Mouse (Mus musculus): ENCODE measurements around the gene H2-DMb2. TPM values are rescaled to one million over a fixed set of nuclear protein-coding genes. Genes with fewer than 3 reads are reported as not detected.

H2-DMb2 gene
- total and polyA plus RNA-seq, 3 experiments: 0.77 to 1.5 TPM; not detected in 1

- no peak overlapping the region for H3K4me3 ChIP-seq (ENCODE audit: control insufficient read depth in 1 of 2, insufficient read depth in 1 of 2, low read depth in 2 of 2, low read length in 2 of 2)
- no peak overlapping the region for H3K27ac ChIP-seq (ENCODE audit: control insufficient read depth, low read depth, low read length)
- H3K36me3 ChIP-seq (ENCODE audit: control insufficient read depth in 1 of 2, insufficient read depth in 2 of 2, low read length in 2 of 2): peaks cover 0 to 3% of the 10 kb centered on the region in 2 experiments; a peak in 2 of 4 replicates
- DNase-seq (ENCODE audit: low read depth, low spot score): no peak
- 0 out of 4 replicates have a peak, but pooled peaks cover 0 to 3% of the 10 kb centered on the region in 2 experiments for H3K4me1 ChIP-seq (ENCODE audit: control insufficient read depth in 1 of 2, insufficient read depth in 2 of 2, low read length in 2 of 2)
- no peaks in the 10 kb centered on the region for H3K79me2 ChIP-seq (ENCODE audit: control insufficient read depth, insufficient read depth, low read length, poor library complexity)
- H3K27me3 ChIP-seq (ENCODE audit: control insufficient read depth in 1 of 2, insufficient read depth in 2 of 2, low read length in 2 of 2): no peaks in the 10 kb centered on the region
- H3K9me3 ChIP-seq (replicated peaks; ENCODE audit: insufficient read depth, low read length): no peaks in the 10 kb centered on the region
- no peak overlapping the region for H3K9ac ChIP-seq (ENCODE audit: control insufficient read depth, low read depth, low read length, poor library complexity, severe bottlenecking)
- TF ChIP-seq ZC3H11A (IDR thresholded peaks at IDR 0.05; ENCODE audit: low read depth, low read length) (no peak), ZMIZ1 (IDR thresholded peaks at IDR 0.05; ENCODE audit: low read depth, low read length) (no peak), ELF1 (IDR thresholded peaks at IDR 0.05; ENCODE audit: low read depth, low read length) (no peak), GABPA (IDR thresholded peaks at IDR 0.05; ENCODE audit: low read depth, low read length) (no peak), NELFE (IDR thresholded peaks at IDR 0.05; ENCODE audit: low read depth, low read length) (no peak), SIN3A (IDR thresholded peaks at IDR 0.05; ENCODE audit: low read length) (no peak), UBTF (IDR thresholded peaks at IDR 0.05; ENCODE audit: borderline replicate concordance, insufficient read depth, low read depth, low read length) (no peak), MAFK (IDR thresholded peaks at IDR 0.05; ENCODE audit: borderline replicate concordance, low read depth, low read length) (no peak), JUND (IDR thresholded peaks at IDR 0.05; ENCODE audit: low read depth, low read length) (no peak), USF1 (IDR thresholded peaks at IDR 0.05; ENCODE audit: low read depth, low read length) (no peak), POLR2AphosphoS5 (IDR thresholded peaks at IDR 0.05; ENCODE audit: borderline replicate concordance, low read depth, low read length) (no peak), CHD2 (IDR thresholded peaks at IDR 0.05; ENCODE audit: low read length) (no peak), MEF2A (IDR thresholded peaks at IDR 0.05; ENCODE audit: extremely low read depth, insufficient replicate concordance, low read depth, low read length, poor library complexity, severe bottlenecking) (no peak), POLR2AphosphoS2 (IDR thresholded peaks at IDR 0.05; ENCODE audit: low read length) (no peak), POLR2A (IDR thresholded peaks at IDR 0.05; ENCODE audit: control insufficient read depth in 1 of 2, insufficient read depth in 1 of 2, low read depth in 1 of 2, low read length in 2 of 2, poor library complexity in 1 of 2) (no peak), BHLHE40 (IDR thresholded peaks at IDR 0.05; ENCODE audit: borderline replicate concordance, low read depth, low read length) (no peak)
Measured at GRCm38 (mm10) chr17:34174075-34174474, 31.0 kb downstream of the H2-DMb2 start.

GRCm38 (mm10) chr17:34177179-34177578, 34.1 kb downstream of the H2-DMb2 start:
- Histone ChIP-seq H3K79me2 (ENCODE audit: control insufficient read depth, insufficient read depth, low read length, poor library complexity) (no peaks in the 10 kb centered on the region), H3K4me3 (ENCODE audit: control insufficient read depth in 1 of 2, insufficient read depth in 1 of 2, low read depth in 2 of 2, low read length in 2 of 2) (no peak overlapping the region), H3K27me3 (ENCODE audit: control insufficient read depth in 1 of 2, insufficient read depth in 2 of 2, low read length in 2 of 2) (no peaks in the 10 kb centered on the region), H3K9ac (ENCODE audit: control insufficient read depth, low read depth, low read length, poor library complexity, severe bottlenecking) (no peak overlapping the region), H3K27ac (ENCODE audit: control insufficient read depth, low read depth, low read length) (no peak overlapping the region), H3K4me1 (ENCODE audit: control insufficient read depth in 1 of 2, insufficient read depth in 2 of 2, low read length in 2 of 2) (no peaks in the 10 kb centered on the region), H3K36me3 (ENCODE audit: control insufficient read depth in 1 of 2, insufficient read depth in 2 of 2, low read length in 2 of 2) (no peaks in the 10 kb centered on the region), H3K9me3 (replicated peaks; ENCODE audit: insufficient read depth, low read length) (no peaks in the 10 kb centered on the region)
- peak; percentile 40 for DNase-seq (ENCODE audit: low read depth, low spot score)
- TF ChIP-seq CTCF (IDR thresholded peaks at IDR 0.05 in 2 of 3, conservative IDR thresholded peaks at IDR 0.05 in 1 of 3; ENCODE audit: control insufficient read depth in 1 of 3, insufficient read depth in 1 of 3, low read depth in 2 of 3, low read length in 3 of 3, poor library complexity in 1 of 3, severe bottlenecking in 1 of 3) (peak; percentile 22 to 37 (median 35); a peak in 4 of 6 replicates), HCFC1 (IDR thresholded peaks at IDR 0.05; ENCODE audit: low read depth, low read length) (no peak)
